Mouse (Mus musculus): ENCODE measurements around the gene Zcchc24.

DNA sequence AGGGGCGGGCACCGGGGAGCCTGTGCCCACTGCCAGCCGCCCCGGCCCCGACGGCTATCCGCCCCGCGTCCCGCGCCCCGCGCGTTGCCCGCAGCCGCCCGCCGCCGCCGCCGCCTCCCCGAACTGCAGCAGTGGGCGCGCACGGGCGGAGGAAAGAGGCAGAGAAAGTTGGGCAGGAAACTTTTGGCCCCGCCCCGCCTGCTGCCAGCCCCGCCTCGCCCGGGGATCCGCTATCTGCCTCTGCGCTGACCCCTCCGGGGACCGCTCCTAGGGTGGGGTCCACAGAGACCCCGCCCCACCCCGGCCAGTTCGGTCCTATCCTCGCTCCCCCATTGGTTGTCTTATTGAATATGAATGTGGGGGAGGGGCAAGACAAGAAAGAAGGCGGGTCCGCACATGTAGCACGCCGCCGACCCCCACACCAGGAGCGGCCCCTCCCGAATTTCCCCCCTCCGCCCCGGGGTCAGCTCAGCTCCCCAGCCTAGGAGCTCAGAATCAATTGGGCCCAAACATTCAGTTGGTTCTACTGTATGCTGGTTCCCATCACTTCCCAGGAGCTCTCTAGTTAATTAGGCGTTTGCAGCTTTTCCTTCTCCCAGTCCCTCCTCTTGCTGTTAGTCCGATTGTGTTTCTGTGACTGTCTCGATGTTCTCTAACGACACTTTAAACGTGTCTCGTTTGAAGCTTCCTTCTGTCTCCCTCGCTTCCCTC, at the start of gene Zcchc24:
- TF ChIP-seq CTCF (IDR thresholded peaks at IDR 0.05; ENCODE audit: low read depth, low read length) (no peak), POLR2A (IDR thresholded peaks at IDR 0.05; ENCODE audit: extremely low read depth, insufficient read depth, low read length) (peak; percentile 65; the same call in 1 of the 2 replicates)
